Mouse (Mus musculus) adrenal gland (tissue): Measurements from ENCODE around the gene Rmnd1.
"Not testable (repeated sequence)": the region's sequence is repeated elsewhere in the genome, so short reads cannot be mapped to it uniquely, and the experiment has no call there.

ENCODE experiments used
- intact Hi-C: fragments of 180-260 bp; cut with DNase I; formaldehyde crosslinking; loops from one replicate; pipeline ENCODE4 v1.15.1; 2025
- long read RNA-seq, 2 experiments: library from polyadenylated mRNA; unstranded; transcript quantifications; one replicate each; pipeline ENCODE4 v2.0.0; 2020; ENCODE audit warnings: borderline replicate concordance in 1 of 2; ENCODE audit not compliant: insufficient replicate concordance in 1 of 2

Gene Rmnd1
- long read RNA-seq, experiment 1, transcript Rmnd1-201 (13 exons, 3,139 nt): major isoform, 18 of 39 reads
- long read RNA-seq, experiment 1, partial matches to known transcripts: 6 of 39 reads
- long read RNA-seq, experiment 1, other reads (novel, unspliced or antisense): 15 of 39 reads
- long read RNA-seq, experiment 2, transcript Rmnd1-201 (13 exons, 3,139 nt): major isoform, 18 of 33 reads
- long read RNA-seq, experiment 2, partial matches to known transcripts: 4 of 33 reads
- long read RNA-seq, experiment 2, other reads (novel, unspliced or antisense): 9 of 33 reads

DNA sequence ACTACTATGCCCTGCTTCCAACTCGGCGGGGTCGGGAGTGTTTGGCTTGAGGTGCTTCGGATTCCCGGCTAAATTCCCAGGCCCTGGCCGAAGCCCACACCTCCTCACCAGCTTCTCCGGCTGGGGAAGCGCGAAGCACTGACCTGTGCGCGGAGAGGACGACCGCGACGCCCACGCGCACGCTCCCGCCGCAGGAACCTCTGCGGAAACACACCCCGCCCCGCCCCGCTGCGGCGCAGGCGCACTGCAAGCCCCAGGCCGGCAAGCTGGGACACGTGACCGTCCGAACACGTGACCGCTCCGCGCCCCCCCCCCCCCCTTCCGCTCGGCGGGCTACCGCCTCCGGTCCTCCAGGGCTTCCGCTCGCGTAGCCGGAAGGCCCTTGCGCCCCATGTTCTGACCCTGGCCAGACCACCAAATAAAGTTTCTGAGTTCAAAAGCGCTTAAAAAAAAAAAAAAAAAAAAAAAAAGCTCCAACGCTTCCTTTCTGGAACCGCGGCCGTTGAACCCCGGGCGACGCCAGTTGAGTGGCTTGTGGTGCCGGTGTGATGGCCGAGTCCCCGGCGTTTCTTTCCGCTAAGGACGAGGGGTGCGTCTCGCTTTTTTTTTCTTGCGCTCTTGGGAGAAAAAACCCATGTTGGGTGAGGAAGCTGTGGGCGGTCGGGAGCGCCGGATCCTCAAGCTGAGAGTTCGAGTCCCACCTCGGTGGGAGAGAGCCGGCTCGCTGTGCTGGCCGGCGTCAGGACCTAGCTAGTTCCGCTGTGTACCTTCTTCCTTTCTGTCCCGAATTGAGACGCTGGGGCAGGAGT is at the start of gene Rmnd1, which contains the start of gene Armt1:
Gene Rmnd1 (minus strand): TSS at position 266 of the 809 bp plus-strand sequence.
Gene Armt1 (plus strand): TSS at position 345 of the 809 bp plus-strand sequence.
- intact Hi-C loops: no loop called here

GRCm38 (mm10) chr10:4481695-4482094 is 49.5 kb upstream of the Rmnd1 start:
- intact Hi-C loops: no loop called here

GRCm38 (mm10) chr10:4480929-4481328 is 48.7 kb upstream of the Rmnd1 start:
- intact Hi-C loops: no loop called here

- intact Hi-C loops: no loop called here
Observed at GRCm38 (mm10) chr10:4476604-4477003, 44.4 kb upstream of the Rmnd1 start.

DNA sequence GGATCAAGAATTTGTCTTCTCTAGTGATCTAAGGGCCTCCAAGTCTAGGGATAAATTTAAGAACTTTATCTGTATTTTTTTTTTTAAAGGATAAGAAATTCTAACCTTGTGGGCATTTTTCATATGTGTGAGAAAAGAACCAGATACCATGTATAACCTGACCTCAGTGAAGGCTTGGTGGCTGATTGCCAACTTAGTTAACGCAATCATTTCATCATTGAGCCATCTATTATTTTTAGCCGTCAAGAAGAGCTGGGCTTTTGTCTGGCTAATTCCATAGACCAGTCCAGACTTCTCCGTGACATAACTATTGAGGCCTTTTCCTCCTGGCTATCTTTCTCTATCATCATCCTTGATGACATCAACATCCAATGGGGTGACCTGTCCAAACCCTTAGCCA is 43.2 kb upstream of the Rmnd1 start:
- intact Hi-C loops: no loop called here

- intact Hi-C loops: no loop called here
Observed at GRCm38 (mm10) chr10:4473591-4473993, 41.4 kb upstream of the Rmnd1 start.

DNA sequence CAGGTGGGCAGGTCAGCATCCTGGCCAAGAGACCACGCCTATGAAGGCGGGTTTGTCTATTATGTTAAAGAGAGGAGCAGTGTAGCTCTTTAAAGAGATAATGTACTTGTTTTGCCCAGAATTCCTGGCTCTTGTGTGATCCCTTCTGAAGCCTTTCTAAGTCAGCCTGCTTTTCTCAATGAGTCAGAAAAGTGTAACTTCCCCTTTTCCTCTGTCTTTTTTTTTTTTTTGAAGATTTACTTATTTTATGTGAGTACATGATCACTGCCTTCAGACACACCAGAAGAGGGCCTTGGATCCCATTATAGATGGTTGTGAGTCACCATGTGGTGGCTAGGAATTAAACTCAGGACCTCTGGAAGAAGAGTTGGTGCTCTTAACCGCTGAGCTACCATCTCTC is 37.2 kb upstream of the Rmnd1 start:
- intact Hi-C loops: no loop called here

GRCm38 (mm10) chr10:4465799-4466198 is 33.6 kb upstream of the Rmnd1 start:
- intact Hi-C loops: no loop called here

GRCm38 (mm10) chr10:4460201-4460600 is 28.0 kb upstream of the Rmnd1 start:
- intact Hi-C loops: no loop called here

- intact Hi-C loops: no loop called here
Observed at GRCm38 (mm10) chr10:4456409-4456808, 24.2 kb upstream of the Rmnd1 start.

GRCm38 (mm10) chr10:4435416-4435815 is 3.2 kb upstream of the Rmnd1 start:
- intact Hi-C loops: no loop called here

DNA sequence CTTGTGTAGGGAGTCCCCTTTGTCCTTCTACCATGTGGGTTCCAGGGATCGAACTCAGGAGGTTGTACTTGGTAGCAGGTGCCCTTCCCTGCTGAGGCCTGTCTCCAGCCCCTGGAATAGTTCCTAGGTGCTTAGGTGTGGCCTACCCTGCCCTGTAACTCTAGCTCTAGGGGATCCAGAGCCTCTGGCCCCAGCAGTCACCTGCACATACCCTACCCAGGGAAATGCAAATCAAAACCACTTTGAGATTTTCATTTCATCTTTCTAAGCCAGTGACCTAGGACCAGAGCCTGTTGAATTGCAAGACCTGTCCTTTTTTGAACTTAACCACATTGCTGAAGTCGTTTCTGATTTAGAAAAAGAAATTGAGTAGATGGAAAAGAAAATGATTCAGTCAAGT is 1.7 kb upstream of the Rmnd1 start:
- intact Hi-C loops: not testable (repeated sequence)

GRCm38 (mm10) chr10:4432996-4433755 is 988 bp upstream of the Rmnd1 start:
- intact Hi-C loops: no loop called here

- intact Hi-C loops: no loop called here
Observed at GRCm38 (mm10) chr10:4431746-4432122, 454 bp downstream of the Rmnd1 start.

DNA sequence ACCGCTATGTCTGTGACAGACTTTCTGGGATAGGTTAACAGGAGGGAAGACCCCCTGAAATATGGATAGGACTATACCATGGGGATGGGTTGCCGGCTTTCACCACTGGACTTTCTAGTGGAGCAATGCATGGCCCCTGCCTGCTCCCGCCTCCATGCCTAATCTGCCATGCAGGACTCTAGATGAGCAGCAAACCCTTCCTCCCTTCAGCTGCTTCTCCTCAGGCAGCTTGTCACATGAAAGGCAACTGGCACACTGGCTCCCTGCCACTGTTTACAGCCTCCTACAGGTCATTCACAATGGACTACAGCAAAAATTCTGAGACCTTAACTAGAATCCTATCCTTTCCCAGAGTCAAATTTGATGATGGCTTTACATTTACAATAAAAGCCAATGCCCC is 1.4 kb downstream of the Rmnd1 start:
- intact Hi-C loops: no loop called here

DNA sequence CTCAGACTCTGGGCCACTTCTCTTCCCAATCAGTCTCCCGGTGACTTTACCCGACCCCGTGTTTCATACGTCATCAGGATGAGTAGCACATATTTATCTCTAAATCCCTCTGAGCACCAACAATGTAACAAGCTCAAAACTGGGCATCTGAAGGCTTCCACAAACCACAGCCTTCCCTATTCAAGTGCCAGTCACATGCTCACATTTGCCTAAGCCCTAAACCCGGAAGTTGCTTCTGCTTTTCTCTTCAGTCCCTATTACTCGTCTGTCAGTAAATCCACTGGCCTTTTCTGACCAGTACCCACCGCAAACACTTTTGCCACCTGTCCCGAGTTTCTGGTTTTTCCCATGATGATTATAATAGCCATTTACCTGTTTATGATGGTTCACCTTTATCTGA is 1.8 kb downstream of the Rmnd1 start:
- intact Hi-C loops: no loop called here

DNA sequence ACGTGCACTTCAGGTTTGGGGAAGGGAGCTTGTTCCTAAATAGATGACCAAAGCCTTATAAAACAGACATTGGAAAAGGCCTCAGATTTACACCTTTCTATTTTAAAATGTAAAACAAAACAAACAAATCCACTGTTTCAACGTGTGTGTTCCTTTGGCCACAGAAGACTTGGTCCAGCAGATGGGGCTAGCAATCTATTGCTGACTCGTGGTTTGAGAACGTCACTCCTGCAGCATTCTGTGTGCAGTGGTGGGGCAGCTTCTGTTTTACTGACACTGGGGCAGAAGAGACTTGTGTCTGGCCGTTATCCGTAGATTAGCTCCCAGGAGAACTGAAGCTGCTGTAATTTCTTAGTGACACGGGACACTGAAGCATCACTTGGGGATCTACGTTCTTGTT is 6.9 kb downstream of the Rmnd1 start:
- intact Hi-C loops: loop anchor here (5.0 kb wide), 2 partner anchors 33 to 737 kb away; no protein-coding TSS in a partner anchor

DNA sequence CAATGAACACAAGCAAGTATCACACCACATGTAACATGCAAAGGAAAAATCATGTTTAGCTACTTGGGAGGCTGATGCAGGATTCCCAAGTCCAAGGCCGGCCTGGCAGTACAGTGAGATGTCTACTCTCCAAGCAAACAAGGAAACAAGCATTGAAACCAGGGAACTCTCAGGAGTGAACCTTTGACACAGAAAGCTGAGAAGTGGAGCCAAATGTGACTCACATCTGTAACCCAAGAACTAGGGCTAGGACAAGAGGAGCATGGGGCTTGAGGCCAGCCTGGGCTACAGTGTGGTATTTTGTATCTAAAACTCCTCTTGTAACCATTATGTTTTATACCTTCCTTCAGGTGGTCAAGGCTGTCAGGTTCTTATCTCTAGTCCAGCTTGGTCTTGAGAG is 25.0 kb downstream of the Rmnd1 start:
- intact Hi-C loops: no loop called here

DNA sequence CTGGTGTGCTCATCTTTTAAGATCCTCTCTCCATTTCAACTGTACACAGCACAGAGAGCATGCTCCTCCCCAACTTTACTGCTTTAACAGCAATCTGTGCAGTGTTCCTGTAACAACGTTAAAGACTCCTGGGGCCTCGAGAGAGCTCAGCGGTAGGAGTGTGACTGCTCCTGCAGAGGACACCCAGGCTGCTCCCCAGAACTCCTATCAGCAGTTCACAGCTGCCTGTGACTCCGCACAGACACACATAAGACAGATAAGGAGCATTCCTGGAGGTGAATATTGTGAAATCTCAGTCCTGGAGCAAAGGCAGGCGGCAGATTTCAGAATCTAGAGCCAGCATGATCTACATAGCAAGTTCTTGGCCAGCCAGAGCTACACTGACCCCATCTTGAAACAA is 26.7 kb downstream of the Rmnd1 start:
- intact Hi-C loops: no loop called here

GRCm38 (mm10) chr10:4404895-4405491 is 27.2 kb downstream of the Rmnd1 start:
- intact Hi-C loops: no loop called here

GRCm38 (mm10) chr10:4398058-4398457 is 34.1 kb downstream of the Rmnd1 start:
- intact Hi-C loops: no loop called here

DNA sequence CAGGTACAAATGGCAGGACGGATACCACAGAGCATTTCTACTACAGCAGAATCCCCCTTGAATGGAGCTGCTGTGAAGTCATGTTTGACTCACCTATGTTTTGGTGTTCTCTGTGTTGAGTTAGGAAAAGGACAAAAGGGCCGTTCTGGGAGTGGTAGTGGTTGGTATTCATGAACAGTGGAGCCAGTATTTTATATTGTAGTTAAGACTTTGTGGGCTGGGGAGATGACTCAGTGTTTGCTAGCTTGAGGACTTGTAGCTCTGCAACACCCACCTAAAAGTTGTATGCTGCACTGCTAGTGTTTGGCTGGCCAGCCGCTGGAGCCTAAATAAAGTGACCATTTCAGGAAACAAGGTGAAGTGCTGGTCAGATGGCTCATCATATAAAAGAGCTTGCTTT is 36.9 kb downstream of the Rmnd1 start:
- intact Hi-C loops: no loop called here
